Mouse (Mus musculus): ENCODE measurements around the gene Lrrc49. TPM values are rescaled to one million over a fixed set of nuclear protein-coding genes. Genes with fewer than 3 reads are reported as not detected.

Gene Lrrc49
- total RNA-seq, 1 experiment, result 3.7 TPM

DNA sequence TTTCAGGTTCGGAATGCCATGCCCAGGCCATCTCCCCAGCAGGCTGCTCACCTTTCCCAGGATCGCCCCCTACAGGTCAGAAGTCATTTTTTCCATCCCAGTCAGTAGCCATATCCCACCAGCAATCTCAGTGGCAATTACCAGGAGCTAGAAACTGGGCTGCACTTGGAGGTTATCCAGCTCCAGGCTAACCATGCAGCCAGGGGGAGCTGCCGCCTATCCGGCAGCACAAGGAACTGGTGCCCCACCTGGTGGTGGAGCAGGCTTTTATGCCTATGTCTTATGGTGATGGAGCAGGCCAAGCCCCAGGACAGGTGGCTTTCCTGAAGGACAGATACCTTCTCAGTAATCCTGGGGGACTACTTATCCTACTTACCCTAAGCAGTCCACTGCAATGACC, 139.8 kb downstream of the Lrrc49 start:
- no peaks in the 10 kb centered on the region for H3K9me3 ChIP-seq (ENCODE audit: control insufficient read depth, insufficient read depth, low read depth, low read length)
- H3K36me3 ChIP-seq (ENCODE audit: control insufficient read depth, insufficient read depth, low read length, poor library complexity, severe bottlenecking), result no peaks in the 10 kb centered on the region
- in situ Hi-C loops (cut with MboI; ENCODE audit: low sequenced_read_pairs in 2 of 2, unreplicated experiment in 2 of 2), result no loop called here
- no peak overlapping the region for H3K4me3 ChIP-seq (ENCODE audit: insufficient read depth in 1 of 2, low read depth in 1 of 2, low read length in 2 of 2, poor library complexity in 1 of 2, severe bottlenecking in 1 of 2)
- DNase-seq (ENCODE audit: low read depth, low spot score), result peak; percentile 48
- H3K27ac ChIP-seq (ENCODE audit: insufficient read depth, low read depth, low read length, poor library complexity, severe bottlenecking), result no peak overlapping the region
- peak; percentile 46; the same call in 1 of the 2 replicates for TF ChIP-seq ZC3H11A (IDR thresholded peaks at IDR 0.05; ENCODE audit: borderline replicate concordance, low read depth, low read length)
- TF ChIP-seq ZNF384 (IDR thresholded peaks at IDR 0.05; ENCODE audit: low read depth, low read length), result no peak
- no peak for TF ChIP-seq MAFK (IDR thresholded peaks at IDR 0.05; ENCODE audit: insufficient read depth, low read depth, low read length)
- no peak for TF ChIP-seq HCFC1 (IDR thresholded peaks at IDR 0.05; ENCODE audit: borderline replicate concordance, insufficient read depth, low read length)
- H3K9ac ChIP-seq (ENCODE audit: insufficient read depth, low read depth, low read length, poor library complexity, severe bottlenecking), result no peak overlapping the region
- H3K4me1 ChIP-seq (ENCODE audit: control insufficient read depth in 2 of 2, insufficient read depth in 2 of 2, low read length in 2 of 2, poor library complexity in 1 of 2), result no peaks in the 10 kb centered on the region

DNA sequence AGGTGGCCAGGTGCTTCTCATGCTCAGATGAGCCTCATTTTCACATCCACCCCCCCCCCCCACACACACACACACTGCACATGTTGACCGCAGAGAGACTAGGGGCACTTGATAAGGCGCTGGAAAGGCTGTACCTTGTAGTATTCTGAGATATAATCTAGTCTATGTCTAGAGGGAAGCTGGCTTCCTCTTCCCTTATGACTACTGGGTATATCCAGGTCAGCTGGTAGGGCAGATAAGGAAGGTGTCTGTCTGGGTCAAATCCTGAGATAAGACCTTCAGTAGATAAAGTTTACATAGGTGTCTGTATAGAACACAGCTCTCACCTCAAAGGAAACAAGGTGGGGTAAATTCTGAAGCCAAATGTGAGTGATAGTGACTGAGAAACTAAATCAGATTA, 141.8 kb downstream of the Lrrc49 start:
- Histone ChIP-seq H3K27ac (ENCODE audit: insufficient read depth, low read depth, low read length, poor library complexity, severe bottlenecking) (no peak overlapping the region), H3K9me3 (ENCODE audit: control insufficient read depth, insufficient read depth, low read depth, low read length) (no peaks in the 10 kb centered on the region), H3K4me3 (ENCODE audit: insufficient read depth in 1 of 2, low read depth in 1 of 2, low read length in 2 of 2, poor library complexity in 1 of 2, severe bottlenecking in 1 of 2) (no peak overlapping the region), H3K4me1 (ENCODE audit: control insufficient read depth in 2 of 2, insufficient read depth in 2 of 2, low read length in 2 of 2, poor library complexity in 1 of 2) (no peaks in the 10 kb centered on the region), H3K9ac (ENCODE audit: insufficient read depth, low read depth, low read length, poor library complexity, severe bottlenecking) (no peak overlapping the region), H3K36me3 (ENCODE audit: control insufficient read depth, insufficient read depth, low read length, poor library complexity, severe bottlenecking) (no peaks in the 10 kb centered on the region)
- no peak for TF ChIP-seq HCFC1 (IDR thresholded peaks at IDR 0.05; ENCODE audit: borderline replicate concordance, insufficient read depth, low read length)
- TF ChIP-seq CHD2 (IDR thresholded peaks at IDR 0.05; ENCODE audit: low read depth, low read length), result no peak
- no peak for TF ChIP-seq MAFK (IDR thresholded peaks at IDR 0.05; ENCODE audit: insufficient read depth, low read depth, low read length)
- no peak for TF ChIP-seq ZC3H11A (IDR thresholded peaks at IDR 0.05; ENCODE audit: borderline replicate concordance, low read depth, low read length)
- TF ChIP-seq ZNF384 (IDR thresholded peaks at IDR 0.05; ENCODE audit: low read depth, low read length), result no peak
- no peak for DNase-seq (ENCODE audit: low read depth, low spot score)
- in situ Hi-C loops (cut with MboI; ENCODE audit: low sequenced_read_pairs in 2 of 2, unreplicated experiment in 2 of 2), result no loop called here

DNA sequence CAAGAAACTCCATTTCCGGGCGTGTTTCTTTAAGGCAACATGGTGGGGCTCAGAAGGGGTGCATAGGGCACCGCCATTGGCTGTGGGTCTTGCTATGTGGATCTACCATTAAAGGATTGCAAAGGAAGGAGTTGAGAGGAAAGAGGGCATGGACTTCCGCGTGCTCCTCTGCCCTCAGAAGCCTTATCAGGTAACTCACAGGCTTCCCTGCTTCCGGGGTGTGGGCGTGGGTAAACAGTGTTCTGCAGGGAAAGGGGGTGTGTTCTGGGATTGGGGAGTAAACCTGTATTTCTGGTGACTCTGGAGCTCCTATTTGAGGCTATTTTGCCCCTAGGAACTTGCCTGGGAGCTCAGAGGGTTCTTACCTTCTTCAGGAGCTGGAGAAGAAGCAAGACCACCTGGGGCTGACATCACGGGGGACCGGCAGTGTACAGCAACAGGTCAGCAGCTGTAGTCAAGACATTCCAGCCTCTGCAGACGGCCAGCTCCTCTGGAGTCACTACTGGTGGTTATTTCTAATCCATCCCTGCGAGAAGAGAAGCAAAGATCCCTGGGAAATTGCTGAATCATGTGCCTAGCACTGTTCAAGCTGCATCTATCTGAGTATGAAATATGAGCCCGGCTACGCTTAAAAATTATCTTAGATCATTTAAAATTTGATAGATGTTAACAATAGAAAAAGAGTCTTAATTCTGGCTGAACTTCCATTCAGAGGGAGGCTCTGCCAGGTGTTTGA, 142.4 kb downstream of the Lrrc49 start:
- TF ChIP-seq HCFC1 (IDR thresholded peaks at IDR 0.05; ENCODE audit: borderline replicate concordance, insufficient read depth, low read length) (no peak), ZNF384 (IDR thresholded peaks at IDR 0.05; ENCODE audit: low read depth, low read length) (no peak), MAFK (IDR thresholded peaks at IDR 0.05; ENCODE audit: insufficient read depth, low read depth, low read length) (no peak), ZC3H11A (IDR thresholded peaks at IDR 0.05; ENCODE audit: borderline replicate concordance, low read depth, low read length) (no peak), CHD2 (IDR thresholded peaks at IDR 0.05; ENCODE audit: low read depth, low read length) (no peak)
- no peak for DNase-seq (ENCODE audit: low read depth, low spot score)
- Histone ChIP-seq H3K27ac (ENCODE audit: insufficient read depth, low read depth, low read length, poor library complexity, severe bottlenecking) (no peak overlapping the region), H3K9me3 (ENCODE audit: control insufficient read depth, insufficient read depth, low read depth, low read length) (no peaks in the 10 kb centered on the region), H3K4me3 (ENCODE audit: insufficient read depth in 1 of 2, low read depth in 1 of 2, low read length in 2 of 2, poor library complexity in 1 of 2, severe bottlenecking in 1 of 2) (no peak overlapping the region), H3K4me1 (ENCODE audit: control insufficient read depth in 2 of 2, insufficient read depth in 2 of 2, low read length in 2 of 2, poor library complexity in 1 of 2) (no peaks in the 10 kb centered on the region), H3K36me3 (ENCODE audit: control insufficient read depth, insufficient read depth, low read length, poor library complexity, severe bottlenecking) (no peaks in the 10 kb centered on the region), H3K9ac (ENCODE audit: insufficient read depth, low read depth, low read length, poor library complexity, severe bottlenecking) (no peak overlapping the region)
- in situ Hi-C loops (cut with MboI; ENCODE audit: low sequenced_read_pairs in 2 of 2, unreplicated experiment in 2 of 2), result no loop called here

- no peak overlapping the region for H3K27ac ChIP-seq (ENCODE audit: insufficient read depth, low read depth, low read length, poor library complexity, severe bottlenecking)
- in situ Hi-C loops (cut with MboI; ENCODE audit: low sequenced_read_pairs in 2 of 2, unreplicated experiment in 2 of 2), result no loop called here
Observed at GRCm38 (mm10) chr9:60543422-60544015, 144.4 kb downstream of the Lrrc49 start.

More at GRCm38 (mm10) chr9:60543422-60544015, 144.4 kb downstream of the Lrrc49 start:
- H3K9me3 ChIP-seq (ENCODE audit: control insufficient read depth, insufficient read depth, low read depth, low read length), result no peaks in the 10 kb centered on the region
- no peak overlapping the region for H3K4me3 ChIP-seq (ENCODE audit: insufficient read depth in 1 of 2, low read depth in 1 of 2, low read length in 2 of 2, poor library complexity in 1 of 2, severe bottlenecking in 1 of 2)
- TF ChIP-seq ZC3H11A (IDR thresholded peaks at IDR 0.05; ENCODE audit: borderline replicate concordance, low read depth, low read length), result no peak
- H3K36me3 ChIP-seq (ENCODE audit: control insufficient read depth, insufficient read depth, low read length, poor library complexity, severe bottlenecking), result no peaks in the 10 kb centered on the region
- H3K4me1 ChIP-seq (ENCODE audit: control insufficient read depth in 2 of 2, insufficient read depth in 2 of 2, low read length in 2 of 2, poor library complexity in 1 of 2), result no peaks in the 10 kb centered on the region
- DNase-seq (ENCODE audit: low read depth, low spot score), result no peak
- no peak overlapping the region for H3K9ac ChIP-seq (ENCODE audit: insufficient read depth, low read depth, low read length, poor library complexity, severe bottlenecking)

Measured in ES-E14 (cell line).